Mouse (Mus musculus): ENCODE measurements around the gene Ctnnd2.
A peak's percentile ranks its signal among the peaks of the same experiment; 100 is the strongest.
"Not testable (repeated sequence)": the region's sequence is repeated elsewhere in the genome, so short reads cannot be mapped to it uniquely, and the experiment has no call there.

Ctnnd2 gene

DNA sequence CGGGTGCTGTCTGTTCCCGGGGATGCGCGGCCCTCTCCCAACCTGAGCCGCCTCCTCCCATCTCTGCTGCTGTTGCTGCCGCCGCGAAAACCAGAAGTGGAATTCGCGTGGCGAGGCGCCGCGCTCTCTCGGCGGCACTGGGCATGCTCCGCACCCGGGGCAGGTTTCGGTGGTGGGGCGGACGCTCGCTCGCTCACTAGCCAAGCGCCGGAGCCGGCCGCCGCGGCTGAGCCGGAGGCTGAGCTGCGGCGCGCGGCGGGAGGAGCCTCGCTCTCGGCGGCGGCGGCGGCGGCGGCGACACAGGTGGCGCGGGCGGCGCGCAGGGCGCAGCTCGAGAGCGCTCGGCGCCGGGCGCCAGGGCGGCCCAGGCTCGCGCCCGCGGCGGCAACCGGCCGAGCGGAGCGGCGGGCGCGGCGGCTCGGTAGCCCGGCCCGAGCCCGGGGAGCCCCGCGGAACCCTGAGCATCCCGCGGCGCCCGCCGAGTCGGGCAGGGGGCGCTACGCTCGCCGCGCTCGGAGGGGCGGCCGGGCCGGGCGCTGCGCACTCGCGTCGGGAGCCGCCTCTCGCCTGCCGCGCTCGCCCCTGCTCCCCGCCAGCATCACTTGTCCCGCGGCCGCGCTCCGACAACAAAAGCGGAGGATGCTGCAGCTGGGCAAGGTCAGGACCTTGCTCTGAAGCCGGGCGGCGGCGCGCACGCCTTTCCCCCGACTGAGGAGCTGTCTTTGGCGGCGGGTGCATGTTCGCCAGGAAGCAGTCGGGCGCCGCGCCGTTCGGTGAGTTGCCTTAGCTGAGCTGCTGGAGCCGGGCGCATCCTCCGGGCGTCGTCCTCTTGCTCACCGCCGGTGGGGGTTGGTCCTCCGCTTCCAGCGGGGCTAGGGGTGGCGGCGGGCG, at the start of gene Ctnnd2:
Gene Ctnnd2, plus strand, starts transcription at position 203 of the 891 bp plus-strand sequence.
- DNase-seq, result peak; percentile 83

DNA sequence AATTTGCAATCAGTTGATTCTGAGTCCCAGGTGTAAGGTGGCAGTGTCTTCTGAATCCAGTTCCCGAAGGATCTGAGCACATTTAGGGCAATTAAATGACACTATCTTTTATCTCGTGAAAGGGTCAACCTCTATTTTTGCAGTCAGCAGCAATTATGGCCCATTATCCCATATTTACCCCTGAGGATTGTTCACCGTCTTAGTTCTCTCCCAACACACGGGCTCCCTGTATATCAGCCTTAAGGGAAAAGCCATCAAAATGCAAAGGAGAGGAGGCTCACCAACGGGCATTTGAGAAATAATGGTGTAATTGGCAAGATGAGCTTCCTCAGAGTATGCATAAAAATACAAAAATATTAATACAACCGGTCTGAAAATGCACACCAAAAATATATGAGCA, 41.7 kb upstream of the Ctnnd2 start:
- no peak for DNase-seq

DNA sequence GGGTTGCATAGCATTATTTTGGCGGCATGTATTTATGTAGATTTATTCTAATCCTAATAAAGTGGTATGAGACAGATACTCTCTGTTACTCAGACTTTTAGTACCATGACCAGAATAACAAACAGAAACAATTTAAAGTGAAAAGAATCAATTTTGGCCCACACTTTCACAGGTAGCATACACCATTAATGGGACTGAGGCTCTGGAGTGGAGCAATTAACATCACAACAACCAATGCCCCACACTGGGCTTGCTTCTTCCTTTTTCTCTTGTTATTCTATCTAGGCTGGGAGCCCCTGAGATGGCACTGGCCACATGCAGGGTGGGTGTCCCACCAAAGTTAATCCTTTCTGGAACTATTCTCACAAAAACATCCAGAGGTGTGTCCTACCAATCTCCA, 32.8 kb upstream of the Ctnnd2 start:
- DNase-seq, result not testable (repeated sequence)

DNA sequence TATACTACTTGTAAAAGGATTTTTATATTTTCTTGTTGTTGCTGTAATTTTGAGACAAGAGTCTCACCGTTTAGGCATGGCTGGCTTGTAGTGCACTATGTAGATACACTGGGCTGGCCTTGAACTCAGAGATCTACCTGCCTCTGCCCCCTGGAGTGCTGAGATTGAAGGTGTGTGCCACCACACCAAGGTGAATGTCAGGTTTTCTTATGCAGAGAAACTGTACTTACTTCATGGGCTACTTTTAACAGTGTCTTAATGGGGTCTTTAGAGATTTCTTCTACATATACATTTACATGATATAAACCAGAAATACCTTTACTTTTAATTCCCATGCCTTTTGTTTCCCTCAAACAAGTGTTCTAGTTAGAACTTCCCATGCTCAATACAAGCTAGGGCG, 27.0 kb upstream of the Ctnnd2 start:
- no peak for DNase-seq

DNA sequence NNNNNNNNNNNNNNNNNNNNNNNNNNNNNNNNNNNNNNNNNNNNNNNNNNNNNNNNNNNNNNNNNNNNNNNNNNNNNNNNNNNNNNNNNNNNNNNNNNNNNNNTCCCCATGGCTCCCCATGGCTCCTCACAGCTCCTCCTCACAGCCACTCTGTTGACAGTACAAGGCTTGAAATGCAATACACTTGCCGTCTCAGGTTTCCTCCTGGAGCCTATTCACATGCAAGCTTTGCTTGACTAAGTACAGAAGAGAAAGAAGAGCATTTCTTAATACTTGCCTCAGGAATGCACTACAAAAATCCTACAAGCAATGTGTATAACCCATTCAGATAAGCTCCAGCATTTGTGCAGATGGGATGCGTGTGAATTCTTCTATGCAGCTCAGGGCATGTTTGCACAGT, 20.2 kb upstream of the Ctnnd2 start:
- DNase-seq, result no peak

DNA sequence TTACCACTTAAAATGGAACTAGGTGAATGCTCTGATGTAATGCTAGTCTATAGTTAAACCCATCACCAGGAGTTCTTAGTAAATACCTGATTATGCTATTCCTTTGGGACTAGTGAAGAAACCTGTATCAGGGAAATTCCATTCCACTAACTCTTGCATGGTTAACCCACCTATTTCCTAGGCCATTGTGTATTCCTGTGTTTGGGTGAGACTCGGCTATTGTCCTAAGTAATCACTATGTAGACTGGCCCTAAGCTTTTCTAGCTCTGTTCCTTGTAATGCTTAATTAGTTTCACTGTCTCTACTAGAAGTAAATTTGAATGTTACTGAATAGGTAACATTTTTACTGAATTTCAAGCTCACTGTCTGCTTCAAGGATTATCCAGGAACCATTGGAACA, 14.4 kb upstream of the Ctnnd2 start:
- DNase-seq, result no peak

DNA sequence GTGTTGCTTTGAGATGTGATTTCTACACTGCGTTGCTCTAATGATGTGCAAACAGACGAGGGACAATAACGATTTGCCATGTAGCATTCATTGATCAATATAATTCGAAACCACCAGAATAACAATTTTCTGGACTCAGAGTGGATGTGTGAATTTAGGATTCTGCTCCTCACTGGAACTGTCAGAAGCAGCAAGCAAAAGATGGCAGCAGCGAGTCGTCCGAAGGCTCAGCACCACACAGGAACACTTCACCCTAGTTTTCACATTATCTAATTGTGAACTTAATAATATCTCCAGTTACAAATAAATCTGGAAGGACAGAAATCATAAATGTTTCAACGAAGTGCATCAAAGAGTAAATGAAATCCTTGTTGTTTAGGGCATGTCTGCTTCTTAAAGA, 2.4 kb upstream of the Ctnnd2 start:
- no peak for DNase-seq

DNA sequence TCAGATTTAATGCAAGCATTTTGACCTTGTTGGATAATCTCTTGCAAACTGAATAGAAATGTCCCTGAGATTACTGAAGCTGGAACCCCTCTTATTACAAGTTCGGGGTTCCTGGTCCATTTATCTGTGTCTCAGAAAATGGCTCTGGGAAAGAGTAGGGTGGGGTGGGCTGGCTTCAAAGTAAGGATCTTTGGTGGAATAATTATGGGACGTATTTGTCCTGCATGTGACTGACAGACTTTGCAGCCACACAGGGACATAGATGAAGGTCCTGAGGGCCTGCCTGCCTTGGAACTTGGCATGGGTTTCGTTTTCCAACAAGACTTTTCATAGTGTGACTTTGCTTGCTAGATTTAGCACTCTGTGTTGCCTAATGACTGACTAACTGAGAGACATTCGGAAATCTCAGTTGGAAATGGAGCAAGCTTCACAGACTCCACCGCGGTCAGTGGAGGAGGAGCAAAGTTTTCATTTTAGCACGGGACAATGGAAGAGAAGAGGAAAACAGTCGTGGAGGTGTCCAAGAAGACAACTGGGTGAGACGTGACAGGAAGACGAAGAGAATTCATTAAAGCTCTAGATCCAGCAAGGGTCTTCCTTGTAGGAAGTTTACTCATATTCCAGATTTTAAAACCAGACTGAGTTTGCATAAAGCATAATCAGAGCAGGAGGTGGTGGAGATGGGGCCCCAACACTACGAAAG, 749 bp upstream of the Ctnnd2 start:
- peak; percentile 24 for DNase-seq

DNA sequence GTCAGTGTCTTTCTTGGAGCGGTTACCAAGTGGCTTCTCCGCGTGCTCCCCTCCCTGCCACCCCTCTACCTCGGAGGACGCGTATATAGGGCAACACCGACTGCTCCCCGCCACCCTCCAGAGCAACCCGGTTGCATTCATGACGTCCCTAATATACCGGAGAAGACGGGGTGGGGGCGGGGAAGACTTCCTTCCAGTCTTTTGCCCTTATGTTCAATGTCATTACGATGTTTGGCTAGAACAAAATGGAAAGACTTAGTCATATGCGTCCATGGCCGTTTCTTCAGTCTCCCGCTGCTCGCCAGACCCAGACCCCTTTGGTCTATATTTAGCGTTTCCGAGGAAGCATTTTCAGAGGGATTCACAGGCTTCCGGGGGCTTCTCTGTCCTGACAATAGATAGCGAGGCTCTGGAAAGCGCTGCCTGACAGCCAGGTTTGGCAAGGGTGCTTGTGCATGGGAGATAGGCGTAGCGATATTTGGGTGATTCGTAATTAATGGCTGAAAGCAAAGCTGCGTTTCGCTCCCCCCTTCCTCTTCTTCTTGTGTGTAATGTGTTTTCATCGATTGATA, 1.1 kb downstream of the Ctnnd2 start:
- DNase-seq, result no peak

DNA sequence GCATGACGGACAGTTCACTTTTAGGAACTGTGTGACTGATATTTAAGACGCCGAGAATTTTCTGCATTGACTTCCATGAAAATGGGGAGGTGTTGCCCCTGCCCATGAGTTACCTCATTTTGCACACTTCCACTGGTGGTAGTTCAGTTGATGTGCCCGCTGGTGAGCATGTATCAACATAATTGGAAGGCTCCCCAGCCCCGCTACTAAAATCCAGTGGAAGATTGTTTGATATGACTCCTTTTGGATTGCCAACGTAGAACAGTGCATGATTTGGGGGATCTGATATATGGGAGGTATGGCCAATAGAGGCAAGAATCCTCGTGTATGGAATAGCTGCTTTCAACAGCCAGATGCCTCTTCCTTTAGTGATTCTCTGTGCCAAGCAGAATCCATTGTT, 1.9 kb downstream of the Ctnnd2 start:
- peak; percentile 30 for DNase-seq

DNA sequence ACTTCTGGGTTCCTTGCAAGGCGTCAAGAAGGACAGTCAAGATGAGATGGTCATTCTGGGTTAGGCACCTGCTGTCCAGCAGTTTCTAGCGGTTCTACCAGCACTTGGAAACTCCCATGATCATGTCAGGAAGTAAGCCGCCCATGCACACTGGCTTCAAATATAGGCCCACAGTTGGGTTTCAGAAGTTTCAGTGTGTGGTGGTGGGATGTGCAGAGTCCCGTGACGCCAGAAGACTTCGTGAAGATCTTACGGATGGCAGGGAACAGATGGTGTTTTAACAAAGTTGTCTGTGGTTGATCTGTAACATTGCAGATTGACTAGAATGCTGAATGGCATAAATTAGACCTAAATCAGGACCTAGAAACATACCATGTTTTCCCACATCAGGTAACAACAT, 11.6 kb downstream of the Ctnnd2 start:
- no peak for DNase-seq

DNA sequence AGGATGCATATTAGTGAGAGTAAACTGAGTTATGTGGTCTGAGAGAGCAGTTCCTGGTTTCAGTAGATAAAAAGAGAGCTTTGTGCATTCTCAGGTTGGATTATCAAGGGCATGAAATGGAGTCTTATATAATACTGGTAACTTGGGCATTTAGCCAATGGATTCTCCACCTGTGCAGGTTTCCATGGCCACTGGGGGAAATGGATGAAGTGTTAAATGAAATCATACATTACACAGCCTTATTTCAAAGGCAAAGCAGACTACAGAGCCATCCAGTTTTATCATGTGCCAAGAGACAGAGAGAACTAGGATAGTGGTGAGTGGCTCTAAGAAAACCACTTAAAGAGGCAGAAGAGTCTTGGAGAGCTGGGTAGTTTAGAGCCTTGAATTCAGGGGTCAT, 18.5 kb downstream of the Ctnnd2 start:
- peak; percentile 56 for DNase-seq

DNA sequence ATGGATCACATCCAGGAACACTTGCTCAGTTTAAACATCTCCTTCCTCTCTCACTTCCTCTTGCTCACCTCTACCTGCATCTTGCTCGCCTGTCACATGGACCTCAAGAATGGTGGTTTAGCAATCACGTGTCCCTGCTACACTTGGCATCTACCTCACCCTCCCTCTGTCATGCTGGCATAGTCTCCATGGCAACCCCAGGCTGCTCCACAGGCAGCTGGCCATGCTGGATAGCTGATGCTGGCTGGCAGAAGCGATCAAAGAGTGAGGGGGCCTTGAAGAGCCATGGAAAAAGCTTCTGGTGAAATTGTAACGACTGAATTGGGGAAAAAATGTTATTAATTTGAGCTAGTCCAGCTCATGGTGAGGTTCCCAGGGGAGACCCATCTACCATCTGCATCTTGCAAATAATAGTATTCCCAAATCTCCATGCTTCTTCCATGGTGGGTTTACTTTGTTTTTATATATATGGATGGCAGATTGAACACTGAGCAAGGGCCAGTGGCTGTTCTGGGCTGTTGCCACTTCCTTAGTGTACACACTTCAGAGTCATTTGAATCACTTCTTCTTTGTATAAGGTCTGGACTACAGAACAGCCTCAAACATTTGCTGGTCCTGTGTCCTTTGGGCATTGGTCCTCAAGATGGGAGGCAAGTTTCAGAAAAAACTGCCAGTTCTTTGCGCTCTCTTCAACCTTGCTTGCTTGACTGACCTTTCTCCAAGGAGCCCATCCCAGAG, 19.7 kb downstream of the Ctnnd2 start:
- peak; percentile 67 for DNase-seq

DNA sequence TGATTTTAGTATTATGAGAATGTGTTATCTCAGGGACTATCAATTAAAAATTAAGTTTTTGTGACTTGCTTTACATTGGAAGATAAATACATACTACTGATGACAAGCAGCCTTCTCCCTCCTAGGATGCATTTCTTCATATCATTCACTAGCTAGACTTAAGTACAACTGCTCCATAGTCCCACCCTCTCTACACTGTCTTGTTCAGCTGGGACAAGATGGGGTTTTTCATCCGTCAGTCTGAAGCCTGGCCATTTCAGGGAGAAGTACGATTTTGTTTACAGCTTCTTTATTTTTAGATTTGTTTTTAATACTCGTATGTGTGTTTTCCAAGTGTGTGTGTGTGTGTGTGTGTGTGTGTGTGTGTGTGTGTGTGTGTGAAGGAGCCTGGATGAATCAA, 26.0 kb downstream of the Ctnnd2 start:
- no peak for DNase-seq

DNA sequence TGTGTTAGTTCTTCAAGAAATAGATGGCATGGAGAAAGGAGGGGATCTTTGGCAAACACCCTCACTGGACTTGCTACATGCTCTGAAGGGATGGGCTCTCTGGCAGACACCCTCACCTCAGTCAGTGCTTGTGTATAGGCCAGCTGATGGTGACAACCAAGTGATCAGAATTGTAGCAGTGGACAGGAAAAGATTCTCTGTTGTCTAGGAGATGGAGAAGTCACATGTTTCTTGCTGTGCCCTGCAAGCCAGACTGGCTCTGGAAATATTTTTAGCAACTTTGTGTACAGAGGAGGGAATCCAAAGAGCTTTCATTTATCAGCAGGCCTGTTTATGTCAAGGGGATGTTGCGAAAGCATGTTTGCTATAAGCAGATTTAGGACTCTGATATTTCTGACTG, 27.4 kb downstream of the Ctnnd2 start:
- no peak for DNase-seq

DNA sequence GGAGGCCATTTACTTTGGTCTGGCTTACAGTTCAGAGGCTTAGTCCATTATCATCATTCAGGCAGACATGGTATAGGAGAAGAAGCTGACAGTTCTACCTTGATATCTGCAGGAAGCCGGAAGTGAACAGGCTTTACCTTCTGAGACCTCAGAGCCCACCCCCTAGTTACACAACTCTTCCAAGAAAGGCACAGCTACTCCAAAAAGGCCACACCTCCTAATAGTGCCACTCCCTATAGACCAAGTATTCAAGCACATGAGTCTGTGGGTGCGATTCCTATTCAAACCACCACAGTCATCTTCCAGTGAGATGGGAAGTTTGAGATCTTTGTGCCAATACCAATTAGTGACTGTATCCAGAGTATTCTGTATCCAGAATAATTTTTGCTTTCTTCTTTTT, 28.8 kb downstream of the Ctnnd2 start:
- DNase-seq, result no peak

DNA sequence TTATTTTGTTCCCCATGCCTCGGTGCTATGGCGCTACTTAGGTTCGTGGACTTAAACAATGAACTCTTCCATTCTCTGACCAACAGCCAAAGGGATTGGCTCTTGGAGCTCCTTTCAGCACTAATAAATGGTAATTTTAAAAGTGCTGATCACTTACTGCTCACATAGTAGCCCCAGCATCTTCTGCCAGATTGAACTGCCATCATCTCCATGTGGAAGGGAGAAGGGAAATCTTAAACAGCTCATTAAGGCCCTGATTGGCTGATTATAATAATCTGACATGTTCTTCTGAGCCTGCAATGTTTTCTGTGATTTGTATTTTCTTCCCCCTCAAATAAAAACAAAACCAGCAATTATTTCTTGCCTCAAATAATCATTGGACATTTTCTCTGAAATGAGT, 29.2 kb downstream of the Ctnnd2 start:
- no peak for DNase-seq

DNA sequence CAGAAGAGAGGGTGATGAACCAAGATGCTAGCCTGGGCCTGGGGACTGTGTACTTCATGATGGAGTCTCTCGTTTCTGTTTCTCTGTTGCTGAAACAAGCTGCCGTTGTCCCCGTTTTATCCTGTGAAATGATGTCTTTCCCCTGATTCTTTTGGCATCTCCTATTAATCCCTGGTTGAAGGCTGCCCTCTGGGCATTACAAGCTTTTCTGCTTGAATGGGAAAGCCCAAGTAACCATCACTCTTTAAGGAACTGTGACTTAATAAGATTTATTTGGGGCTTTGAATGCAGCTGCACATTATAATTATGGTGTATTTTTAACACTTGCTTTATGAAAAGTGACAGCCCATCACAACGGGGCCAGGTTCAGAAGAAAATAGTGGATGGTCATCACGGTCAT, 40.4 kb downstream of the Ctnnd2 start:
- no peak for DNase-seq

DNA sequence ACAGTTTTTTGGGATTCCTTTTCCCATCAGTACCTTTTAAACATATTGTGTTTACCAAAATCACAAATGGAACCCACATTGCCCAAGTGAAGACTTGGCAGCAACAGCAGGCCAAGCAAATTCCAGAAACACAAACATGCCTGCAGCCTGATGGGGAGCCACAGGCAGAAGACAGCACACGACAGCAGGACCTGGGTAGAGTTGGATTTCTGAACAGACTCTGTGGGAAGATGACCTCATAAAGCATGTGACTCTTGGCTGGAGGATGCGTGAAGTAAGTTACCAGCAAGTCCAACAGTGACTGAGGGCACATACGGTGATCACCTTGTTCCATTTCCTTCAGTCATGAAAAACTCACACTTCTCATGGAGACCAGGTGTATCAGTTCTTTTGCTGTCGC, 43.5 kb downstream of the Ctnnd2 start:
- DNase-seq, result peak; percentile 55

DNA sequence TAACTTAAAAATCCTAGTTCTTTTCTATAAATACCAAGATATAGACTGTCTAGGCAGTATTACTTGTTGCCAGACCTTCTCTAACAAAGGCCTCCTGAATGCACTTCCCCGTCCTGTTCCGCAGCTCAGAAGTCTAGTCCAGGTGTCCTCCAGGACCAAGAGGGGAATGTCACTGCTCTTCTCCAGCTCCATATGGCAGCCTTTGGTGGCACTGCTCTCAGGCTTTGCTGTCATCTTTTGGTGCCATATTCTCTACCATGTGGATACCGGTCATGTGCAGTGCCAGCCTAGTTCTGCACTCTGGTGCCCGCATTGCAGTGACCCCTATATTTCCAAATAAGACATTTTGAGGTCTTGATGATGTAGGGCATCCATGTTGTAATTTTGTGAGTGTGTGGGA, 56.7 kb downstream of the Ctnnd2 start:
- DNase-seq, result peak; percentile 41

DNA sequence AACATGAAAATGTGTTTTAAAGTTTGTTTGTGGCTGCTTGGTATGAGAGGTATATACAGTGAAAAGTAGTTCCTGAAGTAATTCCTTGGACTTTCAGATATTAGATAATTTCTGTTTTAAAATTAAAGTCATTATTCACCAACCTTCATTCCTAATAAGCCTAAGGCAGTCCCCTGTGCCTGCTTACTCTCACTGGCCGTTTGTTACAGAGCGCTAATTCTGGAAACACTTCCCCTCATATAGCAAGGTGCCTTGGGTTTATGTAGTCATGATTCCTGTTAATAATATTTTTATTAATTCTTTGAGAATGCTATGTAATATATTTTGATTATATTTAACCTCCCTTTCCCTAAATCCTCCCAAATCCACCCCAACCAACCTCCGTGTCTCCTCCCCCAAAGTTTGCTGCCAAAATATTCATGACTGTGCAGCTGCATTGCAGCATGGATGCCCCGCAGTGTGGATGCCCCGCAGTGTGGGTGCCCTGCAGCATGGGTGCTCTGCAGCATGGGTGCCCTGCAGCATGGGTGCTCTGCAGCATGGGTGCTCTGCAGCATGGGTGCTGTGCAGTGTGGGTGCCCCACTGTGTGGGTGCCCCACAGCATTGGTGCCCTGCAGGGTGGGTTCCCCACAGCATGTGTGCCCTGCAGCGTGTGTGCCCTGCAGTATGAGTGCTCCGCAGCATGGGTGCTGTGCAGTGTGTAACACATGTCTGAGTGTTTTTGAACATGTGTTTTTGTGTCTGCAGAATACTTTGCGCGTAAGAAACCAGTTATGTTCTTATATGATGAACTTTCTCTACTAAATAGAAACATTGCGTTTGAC, 63.0 kb downstream of the Ctnnd2 start:
- no peak for DNase-seq

DNA sequence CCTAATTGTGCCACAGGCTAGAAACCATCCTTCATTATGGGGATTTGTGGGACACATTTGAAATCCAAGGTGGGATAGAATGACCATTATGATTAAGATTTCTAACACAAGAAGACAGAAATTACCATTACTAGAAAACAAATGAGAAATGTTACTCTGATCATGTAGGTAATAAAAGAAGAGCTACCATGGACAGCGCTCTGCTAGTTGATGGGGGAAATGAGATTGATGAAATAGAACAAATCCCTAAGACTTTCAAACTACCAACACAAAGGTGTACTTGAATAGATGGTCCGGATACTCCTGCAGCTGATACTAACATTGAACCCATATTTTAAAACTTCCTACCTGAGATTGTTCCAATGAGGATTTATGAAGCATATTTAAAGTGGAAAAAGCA, 68.5 kb downstream of the Ctnnd2 start:
- DNase-seq, result no peak
